Mouse (Mus musculus): ENCODE results near the gene Smyd2.

Gene Smyd2

DNA sequence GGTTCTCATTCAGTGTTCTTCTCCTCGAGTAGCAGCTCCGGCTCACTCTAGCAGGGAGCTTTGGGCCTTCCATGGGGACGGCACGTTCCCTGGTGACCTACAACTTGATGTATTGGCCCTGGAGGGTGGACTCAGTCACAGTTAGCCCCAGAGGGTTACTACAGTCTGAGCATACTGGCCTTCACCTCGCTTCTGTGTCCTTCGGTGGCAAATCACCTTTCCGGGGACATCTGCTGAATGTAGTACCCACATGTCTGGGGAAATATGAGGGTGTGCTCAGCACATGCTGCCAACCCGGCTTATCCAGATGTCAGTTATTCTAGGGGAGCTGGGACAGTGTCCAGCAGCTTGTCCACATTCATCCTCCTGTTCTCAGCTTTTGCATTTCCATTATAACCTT is 48.6 kb downstream of the Smyd2 start:
- DNase-seq (ENCODE audit: low read depth, low spot score): no peak

GRCm38 (mm10) chr1:189872050-189872449 is 50.1 kb downstream of the Smyd2 start:
- DNase-seq (ENCODE audit: low read depth, low spot score): no peak

GRCm38 (mm10) chr1:189871625-189872024 is 50.5 kb downstream of the Smyd2 start:
- DNase-seq (ENCODE audit: low read depth, low spot score): no peak

DNA sequence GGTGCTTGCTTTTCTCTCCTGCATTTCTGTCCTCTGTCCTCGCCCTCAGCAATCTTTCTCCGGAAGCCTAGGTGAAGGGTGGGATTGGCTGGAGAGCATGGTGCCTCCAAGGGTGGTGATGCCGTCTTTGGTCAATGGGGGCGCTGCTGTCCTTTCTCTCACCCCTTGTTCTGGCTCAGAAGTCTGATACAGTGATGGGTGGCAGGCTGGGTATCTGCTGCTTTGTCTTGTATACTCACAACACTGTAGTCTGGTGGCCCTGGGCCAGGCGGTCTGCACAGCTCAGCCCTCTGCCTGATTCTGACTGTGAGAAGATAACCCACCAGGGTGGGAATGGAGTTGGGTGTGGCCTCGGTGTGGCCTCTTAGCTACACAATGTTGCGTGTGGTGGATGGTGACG is 51.6 kb downstream of the Smyd2 start:
- peak; percentile 74 for DNase-seq (ENCODE audit: low read depth, low spot score)

DNA sequence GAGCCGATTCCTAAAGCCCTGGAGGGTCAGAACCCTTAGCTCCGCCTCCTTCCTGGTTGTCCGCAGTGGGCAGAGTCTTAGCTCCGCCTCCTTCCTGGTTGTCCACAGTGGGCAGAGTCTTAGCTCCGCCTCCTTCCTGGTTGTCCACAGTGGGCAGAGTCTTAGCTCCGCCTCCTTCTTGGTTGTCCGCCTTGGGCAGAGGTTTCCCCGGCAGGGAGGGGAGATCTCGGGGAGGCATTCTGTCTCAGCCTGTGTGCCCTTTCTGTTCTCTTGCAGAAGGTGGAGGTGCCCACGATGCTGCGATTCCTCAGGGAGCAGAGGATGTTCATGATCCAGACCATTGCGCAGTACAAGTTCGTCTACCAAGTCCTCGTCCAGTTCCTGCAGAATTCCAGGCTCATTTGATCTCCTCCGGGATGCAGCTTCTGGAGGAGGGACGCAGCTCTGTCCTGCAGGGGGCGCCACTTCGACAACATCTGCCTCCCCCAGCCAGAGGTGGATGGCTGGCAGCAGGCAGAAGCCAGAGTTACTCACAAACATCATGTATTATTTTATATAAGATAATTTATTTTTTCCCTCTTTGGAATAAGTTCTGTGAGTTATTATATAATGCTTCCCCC is 52.4 kb downstream of the Smyd2 start:
- DNase-seq (ENCODE audit: low read depth, low spot score): peak; percentile 68

DNA sequence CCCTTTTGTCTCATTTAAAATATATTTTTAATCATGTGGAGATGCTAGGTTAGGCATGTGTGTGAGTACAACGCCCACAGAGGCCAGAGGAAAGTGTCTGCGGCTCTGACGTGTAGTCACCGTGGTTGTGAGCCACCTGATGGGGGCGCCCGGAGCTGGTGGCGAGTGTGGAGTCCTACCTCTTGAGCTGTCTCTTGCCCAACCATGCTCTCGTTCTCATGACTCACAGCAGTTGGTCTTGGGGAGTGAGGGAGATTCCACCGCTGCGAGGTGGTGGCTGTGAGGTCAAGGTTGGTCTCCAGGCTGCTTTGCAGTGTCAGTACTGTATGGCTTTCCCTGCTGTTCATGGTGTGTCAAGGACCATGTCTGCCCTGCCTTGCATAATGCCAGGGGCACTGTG is 54.1 kb downstream of the Smyd2 start:
- DNase-seq (ENCODE audit: low read depth, low spot score): peak; percentile 59

DNA sequence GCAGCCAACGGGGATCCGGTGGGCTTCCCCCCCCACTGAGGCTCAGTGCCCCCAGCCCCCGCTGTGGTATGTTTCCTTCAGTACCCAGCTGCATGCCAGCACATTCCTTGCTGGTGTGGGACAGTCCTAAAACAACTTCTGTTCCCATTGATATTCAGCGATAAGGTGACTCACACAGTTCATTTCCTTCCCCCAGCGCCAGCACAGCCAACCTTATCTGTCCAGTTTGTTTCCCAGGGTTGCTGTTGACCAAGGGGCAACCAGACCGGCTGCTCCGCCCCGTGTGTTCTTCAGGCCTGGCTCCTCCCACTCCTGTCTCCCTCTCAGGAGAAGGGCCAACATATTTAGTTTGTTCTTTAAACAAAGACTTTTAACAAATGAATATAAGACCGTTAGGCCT is 54.7 kb downstream of the Smyd2 start:
- no peak for DNase-seq (ENCODE audit: low read depth, low spot score)

GRCm38 (mm10) chr1:189867034-189867433 is 55.1 kb downstream of the Smyd2 start:
- DNase-seq (ENCODE audit: low read depth, low spot score): no peak

DNA sequence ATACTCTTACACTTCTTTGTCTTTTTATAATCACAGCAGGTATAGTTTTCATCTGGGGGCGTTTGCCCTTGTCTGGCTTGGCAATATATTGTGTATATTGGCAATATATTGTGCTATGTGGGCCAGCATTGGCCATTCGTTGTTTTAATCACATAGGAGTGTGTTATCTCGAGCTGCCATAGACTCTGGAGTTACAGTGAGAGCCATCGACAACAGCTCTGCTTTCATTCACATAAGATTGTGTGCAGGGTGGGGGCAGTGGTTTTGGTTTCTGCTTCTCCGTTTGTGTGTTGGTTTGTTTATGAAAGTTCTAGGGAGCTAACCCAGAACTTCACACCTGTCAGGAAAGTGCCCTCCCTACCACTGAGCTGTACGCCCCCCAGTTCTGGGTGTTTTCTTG is 55.5 kb downstream of the Smyd2 start:
- DNase-seq (ENCODE audit: low read depth, low spot score): no peak

GRCm38 (mm10) chr1:189864846-189865560 is 57.2 kb downstream of the Smyd2 start:
- DNase-seq (ENCODE audit: low read depth, low spot score): no peak

GRCm38 (mm10) chr1:189864301-189864700 is 57.9 kb downstream of the Smyd2 start:
- no peak for DNase-seq (ENCODE audit: low read depth, low spot score)

GRCm38 (mm10) chr1:189863727-189864126 is 58.4 kb downstream of the Smyd2 start:
- DNase-seq (ENCODE audit: low read depth, low spot score): no peak

GRCm38 (mm10) chr1:189860942-189861315 is 61.2 kb downstream of the Smyd2 start:
- no peak for DNase-seq (ENCODE audit: low read depth, low spot score)

DNA sequence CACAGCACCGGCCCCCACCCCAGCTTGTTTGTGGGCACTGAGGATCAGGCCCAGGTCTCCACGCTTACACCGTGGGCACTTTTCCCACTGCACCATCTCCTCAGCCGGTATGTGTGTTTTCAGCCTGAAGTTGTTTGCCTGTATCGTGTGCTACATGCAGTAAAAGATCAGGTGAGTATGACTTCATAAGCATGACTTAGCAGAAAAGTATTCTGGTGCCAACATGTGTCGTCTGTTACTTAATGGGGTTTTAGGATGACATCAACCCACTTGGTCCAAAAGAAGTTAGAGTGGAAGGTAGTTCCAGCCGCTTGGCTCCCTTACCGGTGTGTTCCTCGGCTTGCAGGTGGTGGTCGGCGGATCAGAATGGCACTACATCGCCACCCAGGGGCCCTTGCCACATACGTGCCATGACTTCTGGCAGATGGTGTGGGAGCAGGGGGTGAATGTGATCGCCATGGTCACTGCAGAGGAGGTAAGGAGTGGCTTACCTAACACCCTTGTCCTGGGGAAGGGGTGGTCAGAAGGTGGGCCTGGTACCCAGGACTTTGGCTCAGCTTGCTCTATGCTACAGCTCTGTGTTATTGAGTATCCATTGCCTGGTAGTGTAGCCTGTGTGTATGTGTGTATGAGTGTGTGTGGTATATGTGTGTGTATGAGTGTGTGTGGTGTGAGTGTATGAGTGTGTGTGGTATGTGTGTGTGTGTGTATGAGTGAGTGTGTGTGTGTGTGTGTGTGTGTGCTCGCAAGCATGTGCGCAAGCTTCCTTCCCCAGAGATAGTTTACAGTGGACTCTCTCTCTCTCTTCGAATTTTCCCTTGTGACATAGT is 61.8 kb downstream of the Smyd2 start:
- DNase-seq (ENCODE audit: low read depth, low spot score): no peak

DNA sequence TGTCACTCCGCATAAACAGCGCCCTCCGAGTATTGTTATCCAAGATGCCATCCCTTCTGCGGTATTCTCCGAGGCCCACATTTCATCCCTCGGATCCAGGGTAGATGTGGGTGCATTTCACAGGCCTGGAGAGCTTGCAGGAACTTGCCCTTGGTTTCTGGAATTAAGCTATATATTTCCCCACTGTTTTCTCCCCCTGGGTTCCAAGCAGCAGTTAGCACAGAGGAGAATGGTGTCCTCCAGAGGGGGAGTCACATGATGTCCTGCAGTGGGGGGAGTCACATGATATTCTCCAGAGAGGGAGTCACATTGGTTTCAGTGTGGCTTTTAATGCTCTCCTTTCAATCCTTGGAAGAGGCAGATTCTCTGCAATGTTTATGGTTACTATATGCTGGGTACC is 63.8 kb downstream of the Smyd2 start:
- no peak for DNase-seq (ENCODE audit: low read depth, low spot score)

DNA sequence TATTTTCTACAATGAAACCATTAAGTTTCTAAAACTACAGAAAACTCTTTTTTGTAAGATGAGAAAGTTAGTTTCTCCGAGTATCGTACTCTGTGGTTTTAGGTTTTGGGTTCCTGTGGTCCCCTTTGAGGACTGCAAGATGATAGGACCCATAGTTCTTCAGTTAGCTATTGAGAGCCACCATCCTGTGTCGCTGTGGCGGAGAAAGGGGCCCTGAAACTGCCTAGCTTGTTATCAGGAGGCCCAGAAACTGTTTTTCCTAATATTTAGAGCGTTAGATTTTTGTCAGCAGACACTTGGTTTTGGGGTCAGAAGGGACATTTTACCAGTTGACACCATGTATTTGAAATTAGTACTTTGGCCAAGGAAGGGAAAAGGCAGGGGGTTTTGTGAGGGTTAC is 66.4 kb downstream of the Smyd2 start:
- no peak for DNase-seq (ENCODE audit: low read depth, low spot score)

GRCm38 (mm10) chr1:189854646-189855045 is 67.5 kb downstream of the Smyd2 start:
- no peak for DNase-seq (ENCODE audit: low read depth, low spot score)

DNA sequence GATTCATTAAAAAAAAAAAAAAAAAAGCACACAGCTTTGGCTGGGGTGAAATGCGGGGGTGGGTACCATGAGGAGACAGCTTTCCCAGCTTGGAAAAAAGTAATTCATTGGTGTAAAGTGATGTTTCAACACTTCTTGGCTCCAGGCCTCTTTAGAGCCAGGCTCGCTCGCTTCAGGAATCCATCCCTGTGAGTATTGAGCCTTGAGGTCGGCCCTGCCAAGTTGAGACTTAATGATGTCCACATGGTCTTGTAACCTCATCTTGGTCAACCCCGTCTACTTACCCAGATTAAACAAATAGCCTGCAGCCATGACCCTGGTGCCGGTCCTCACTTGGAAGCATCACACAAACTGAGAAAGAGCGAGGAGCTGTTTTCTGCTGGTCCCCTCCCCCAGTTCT is 69.7 kb downstream of the Smyd2 start:
- no peak for DNase-seq (ENCODE audit: low read depth, low spot score)

DNA sequence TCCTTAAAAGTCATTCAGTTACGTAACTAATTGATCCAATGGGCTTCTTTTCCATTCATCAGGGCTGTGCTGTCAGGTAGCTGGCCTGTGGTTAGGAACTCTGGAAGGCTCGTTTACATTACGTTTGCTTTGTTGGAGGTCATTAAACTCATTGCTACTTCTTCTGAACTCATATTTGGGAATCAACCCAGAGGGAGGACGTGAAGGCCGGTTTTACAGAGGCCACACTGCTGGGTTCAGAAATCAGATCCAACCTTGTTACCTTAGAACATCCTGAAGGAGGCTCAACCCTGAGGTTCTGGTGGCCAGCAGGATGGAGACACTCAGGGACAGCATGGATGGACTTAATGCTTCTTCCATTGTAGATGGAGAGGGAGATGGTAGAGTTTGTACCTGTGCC is 70.1 kb downstream of the Smyd2 start:
- no peak for DNase-seq (ENCODE audit: low read depth, low spot score)

- DNase-seq (ENCODE audit: low read depth, low spot score): peak; percentile 83
These were observed 72.6 kb downstream of the Smyd2 start for GRCm38 (mm10) chr1:189849550-189849949.

- DNase-seq (ENCODE audit: low read depth, low spot score): no peak
These were observed 75.8 kb downstream of the Smyd2 start for GRCm38 (mm10) chr1:189846319-189846718.

DNA sequence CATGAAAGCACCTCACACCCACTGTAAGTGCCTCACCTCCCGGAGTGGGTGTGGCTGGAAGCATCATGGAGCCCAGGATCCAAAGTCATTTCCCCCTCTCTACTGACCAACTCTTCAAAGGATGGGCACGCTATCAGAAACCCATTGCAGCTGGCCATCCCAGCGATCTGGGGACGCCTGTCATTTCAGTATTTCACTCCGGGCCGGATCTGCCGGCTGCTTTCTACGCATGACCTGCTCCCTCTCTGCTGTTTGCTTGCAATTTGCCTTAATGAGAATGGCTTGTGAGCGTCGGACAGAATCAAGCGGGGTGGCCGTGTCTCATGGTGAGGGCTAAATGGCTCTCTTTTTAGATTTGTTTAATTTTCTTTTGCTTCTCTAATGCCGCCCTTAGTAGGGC is 88.0 kb downstream of the Smyd2 start:
- no peak for DNase-seq (ENCODE audit: low read depth, low spot score)

DNA sequence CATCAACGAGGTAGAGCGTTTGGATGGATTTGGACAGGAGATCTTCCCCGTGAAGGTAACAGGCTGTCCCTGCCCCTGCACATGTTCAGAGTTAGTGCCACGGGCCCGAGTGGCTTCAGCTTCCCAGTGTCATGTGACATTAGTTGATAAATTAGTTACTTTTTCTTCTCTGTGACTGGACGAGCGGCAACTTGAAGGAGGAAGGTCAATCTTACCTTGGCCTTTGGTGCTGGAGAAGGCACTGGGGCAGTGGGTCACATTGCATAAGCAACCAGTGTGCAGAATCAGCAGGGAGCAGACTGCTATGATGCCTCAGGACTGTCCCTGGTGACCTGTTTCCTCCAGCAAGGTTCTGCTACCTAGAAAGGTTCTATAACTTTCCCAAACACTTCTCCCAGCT is 88.8 kb downstream of the Smyd2 start:
- no peak for DNase-seq (ENCODE audit: low read depth, low spot score)

All from R1 (cell line).